Mouse (Mus musculus) right cerebral cortex, postnatal 14 days (tissue): Measurements from ENCODE around the gene Pde4d.

Source experiments
- DNase-seq: peaks from one replicate; pipeline ENCODE4 v3.0.0; 2022

Gene Pde4d

DNA sequence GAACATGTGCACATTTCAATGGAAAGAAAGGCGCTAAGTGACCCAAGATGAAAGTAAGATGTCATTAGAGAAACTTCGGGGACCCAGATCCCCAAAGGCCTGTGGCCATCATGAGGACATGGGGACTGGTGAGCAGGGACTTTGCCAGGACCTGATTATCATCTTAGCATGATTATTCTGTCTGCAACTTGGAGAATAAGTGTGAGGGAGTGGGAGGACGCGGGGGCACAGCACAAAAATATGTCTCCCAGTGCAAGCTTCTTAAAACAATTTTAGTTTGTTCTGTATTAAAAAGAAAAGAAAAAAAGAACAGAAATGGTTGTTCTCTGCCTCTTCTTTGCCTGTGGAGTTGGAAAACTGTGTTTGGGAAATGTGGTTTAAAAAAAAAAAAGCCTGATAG, 1279.9 kb downstream of the Pde4d start:
- DNase-seq = no peak

DNA sequence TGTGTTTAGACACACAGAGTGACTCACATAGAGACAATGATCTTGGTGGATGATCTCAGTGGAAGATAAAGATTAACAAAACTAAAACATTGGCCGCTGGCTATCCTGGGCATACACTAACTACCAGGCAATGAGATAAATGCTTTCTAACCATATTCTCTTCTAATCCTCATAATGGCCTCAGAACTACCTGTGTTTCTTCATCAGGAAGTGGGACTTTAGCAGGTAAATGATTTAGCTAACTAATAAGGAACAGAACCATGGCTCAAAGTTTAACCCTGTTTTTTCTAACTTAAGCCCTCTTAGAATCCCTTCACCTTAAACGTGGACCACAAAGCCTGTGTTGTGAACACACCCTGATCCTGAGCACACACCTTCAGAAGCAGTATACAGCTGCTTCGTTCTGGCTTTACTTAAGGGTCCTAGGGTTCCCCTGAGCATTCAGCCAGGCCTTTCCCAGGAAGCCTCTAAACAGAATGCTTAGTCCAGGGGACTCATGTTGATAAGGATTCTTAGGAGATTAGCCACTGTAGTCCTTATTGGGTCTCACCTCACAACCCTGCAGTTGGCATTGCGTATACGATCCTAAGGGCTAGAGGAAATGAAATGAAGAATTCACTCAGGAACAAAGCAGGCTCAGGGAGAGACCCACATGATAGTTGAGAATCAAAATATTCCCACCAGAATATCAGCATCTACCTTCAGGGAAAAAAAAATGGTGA, 1283.1 kb downstream of the Pde4d start:
- DNase-seq = no peak

DNA sequence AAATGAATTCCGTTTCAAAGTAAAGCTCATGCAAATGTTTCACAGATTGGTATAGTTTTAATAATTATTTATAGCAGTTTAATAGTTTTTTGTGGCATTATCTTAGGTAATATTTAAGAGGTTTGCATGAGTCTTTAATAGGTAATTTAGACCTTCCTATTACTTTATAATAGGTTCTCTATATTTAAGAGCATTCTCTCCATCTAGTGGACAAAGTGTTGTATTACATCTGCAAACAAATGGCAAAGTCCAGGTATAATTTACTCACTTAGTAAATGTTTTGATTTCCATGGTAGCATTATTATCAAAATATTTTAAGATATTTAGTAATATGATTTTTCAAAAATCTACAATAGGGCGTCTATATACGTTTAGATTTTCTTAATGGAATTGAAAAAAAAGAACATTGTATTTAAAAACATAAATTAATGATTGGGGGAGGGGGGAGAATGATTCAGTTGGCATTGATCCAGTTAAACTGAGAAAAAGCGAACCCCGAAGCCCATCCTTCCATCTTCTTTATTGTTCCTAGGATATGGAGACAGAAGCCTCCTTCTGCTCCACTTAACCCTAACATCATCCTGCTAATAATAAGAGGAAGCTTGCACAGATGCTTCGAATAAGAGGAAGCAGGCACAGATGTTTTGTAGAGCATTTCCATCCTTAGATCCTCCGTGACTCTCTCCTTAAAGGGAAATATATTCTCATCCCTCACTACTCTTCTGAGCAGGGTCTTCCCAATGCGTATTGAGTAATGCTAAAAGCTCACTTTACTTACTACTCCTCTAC, 1286.7 kb downstream of the Pde4d start:
- no peak for DNase-seq

DNA sequence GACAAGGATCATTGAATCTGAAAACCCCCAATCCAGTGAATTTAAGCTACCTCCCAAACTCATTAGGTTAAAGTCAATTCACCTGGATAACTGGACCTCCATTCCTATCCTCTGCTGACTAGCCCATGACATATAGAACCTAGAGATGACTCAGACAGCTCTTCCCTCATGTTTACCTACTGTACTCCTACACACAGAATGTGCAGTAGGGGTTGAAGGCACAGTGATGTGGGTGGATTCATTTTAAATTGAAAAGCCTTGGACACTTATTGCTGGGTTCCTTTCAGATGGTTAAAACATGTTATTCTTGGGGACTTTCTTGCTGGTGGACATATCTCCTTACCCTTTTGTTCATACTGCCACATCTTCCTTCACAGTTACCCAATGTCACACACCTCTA, 1296.7 kb downstream of the Pde4d start:
- DNase-seq = no peak

DNA sequence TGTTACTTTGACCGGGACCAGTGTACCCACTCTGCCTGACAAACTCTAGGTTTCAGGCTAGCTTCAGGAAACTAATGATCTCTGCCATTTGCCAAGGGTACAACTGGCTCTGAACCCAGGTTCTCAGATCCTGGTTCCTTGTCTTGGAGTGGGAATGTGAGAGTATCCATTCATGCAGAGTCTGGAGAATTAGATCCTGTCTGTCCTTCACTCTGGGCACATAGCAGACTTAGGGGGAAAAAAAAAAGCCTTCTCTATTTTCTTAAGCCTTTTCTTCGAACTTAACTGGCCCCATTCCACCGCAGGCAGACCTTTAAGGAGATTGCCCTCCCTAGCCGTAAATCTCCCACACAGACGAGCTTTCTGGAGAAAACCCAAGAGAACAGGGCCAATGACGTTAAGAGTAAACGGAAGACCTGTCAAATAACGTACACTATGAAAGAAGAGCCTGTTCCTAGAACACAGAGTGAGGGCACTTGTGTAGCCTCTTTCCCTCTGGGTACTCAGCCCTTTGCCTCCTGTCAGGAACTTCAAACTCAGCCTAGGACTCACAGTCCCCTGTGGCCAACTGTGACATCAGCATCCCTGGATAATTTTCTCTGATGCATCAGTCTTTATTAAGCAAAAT, 1302.6 kb downstream of the Pde4d start:
- no peak for DNase-seq

DNA sequence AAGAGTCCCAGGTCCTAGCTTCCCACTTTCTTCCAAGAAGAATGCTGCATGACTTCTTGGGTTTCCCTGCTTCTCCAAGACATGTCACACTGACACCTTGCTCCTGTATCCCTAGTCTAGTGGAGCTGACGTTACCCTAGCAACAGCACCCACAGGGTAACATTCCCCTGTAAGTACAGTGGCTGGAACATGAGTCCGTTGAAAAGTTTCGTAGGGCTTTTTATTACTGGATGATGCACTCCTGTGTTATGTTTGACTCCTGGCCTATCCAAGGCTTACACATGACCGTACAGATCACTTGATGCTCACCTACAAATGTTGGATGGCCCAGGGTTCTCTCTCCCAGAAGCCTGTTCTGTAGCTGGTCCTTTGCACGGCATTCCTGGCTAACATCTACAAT, 1307.1 kb downstream of the Pde4d start:
- DNase-seq = no peak

DNA sequence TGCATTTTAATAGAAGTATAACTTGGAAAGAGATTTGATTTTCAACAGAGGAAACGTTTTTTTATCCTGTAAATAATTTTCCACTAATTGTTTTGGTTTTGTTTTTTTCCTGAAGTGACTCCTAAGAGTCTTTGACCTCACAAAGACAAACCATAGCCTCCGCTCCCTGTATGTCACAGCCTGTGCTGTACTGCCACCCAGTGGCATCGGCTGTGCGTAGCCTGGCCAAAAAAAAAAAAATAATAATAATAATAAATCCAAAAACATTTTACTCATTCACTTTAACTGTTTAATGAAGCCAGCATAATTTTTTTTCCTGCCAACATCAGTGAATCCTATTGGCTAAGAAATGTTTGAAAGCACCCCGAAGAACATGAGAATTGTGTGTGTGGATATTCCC, 1309.5 kb downstream of the Pde4d start:
- DNase-seq = no peak

DNA sequence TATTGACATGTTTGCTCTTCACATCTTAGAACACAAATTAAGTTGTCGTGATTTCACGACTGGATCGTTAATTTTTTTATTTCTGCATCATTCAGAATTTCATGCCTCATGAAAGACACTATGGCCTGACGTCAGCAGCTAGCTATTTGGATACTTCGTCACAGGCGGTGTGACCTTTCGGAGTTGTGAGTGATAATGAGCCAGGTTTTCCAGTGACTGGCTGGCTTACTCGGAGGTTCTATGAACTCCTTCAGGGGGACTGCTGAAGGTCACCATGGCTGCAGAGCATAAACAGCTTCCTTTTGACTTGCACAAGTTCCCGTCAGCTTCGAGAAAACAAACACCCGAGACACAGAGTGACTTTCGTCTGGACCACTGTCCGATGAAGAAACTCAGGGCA, 1311.3 kb downstream of the Pde4d start:
- no peak for DNase-seq

DNA sequence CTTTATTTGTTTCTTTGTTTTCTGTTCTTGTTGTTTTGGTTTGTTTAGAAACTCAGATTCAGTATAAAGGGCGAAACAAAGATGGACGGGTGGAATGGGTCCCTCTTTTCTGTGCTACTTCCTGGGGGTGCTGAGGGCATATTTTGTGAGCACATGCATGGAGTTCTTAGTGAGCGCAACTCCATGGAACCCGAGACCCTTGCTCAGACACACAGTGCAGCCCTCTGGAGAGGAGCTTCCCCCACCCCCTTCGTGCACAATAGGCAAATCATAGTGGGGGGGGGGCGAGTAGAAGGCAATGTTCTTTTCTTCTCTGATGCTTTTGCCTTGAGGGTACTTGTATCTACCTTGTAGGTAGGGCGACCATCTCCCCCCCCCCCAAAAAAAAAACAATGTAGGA, 1325.0 kb downstream of the Pde4d start:
- DNase-seq = no peak

DNA sequence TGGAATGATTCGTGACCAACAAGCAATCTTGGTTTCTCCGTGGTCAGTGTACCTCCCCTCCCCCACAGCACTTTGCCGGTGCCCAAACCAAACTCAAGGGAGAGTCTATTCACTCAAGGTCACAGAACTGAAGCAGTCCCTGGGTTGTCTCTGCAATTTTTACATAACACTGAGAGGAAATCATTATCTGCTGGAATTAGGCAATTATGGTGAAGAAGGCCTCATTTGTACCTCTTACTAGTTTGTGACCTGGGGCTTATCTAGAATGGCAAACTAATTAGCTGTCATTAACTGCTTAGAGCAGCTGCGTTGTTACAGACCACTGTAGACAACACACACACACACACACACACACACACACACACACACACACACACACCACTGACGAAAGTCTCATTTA, 1325.4 kb downstream of the Pde4d start:
- no peak for DNase-seq

DNA sequence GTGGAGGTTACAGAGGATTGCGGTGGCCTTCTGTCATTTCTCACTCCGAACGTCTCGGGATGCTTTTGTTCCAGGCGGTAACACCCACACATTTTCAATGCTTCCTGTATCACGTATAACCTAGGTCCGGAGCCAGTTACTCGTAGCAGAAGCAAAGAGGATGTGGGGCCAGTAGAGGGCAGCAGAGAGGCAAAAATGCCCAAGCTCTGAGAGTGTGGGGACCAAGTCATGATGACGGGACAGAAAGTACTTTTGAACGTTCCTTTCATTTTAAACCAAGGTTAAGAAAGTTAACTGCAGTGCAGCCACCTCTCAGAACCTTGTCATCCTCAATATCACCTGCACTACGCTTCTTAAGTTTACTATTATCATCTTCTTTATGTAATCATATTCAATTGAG, 1326.4 kb downstream of the Pde4d start:
- peak; percentile 82 for DNase-seq

DNA sequence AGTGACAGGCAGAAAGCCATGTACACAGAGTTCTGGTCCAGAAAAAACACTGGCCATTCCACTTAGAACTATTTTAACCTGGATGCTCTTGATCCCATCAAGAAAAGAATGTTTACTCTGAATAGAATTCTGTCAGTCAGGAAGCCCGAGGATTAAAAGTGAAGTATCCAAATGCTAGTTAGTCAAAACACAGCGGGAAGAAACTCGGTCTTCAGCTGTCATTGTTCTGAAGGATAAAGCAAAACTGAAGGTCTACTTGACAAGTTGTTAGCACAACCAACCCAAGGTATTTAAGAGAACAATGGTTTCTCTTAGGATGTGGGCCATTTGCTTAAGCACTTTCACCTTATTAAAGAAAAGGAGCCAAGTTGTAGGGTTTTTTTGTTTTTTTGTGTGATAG, 1327.2 kb downstream of the Pde4d start:
- DNase-seq = no peak

DNA sequence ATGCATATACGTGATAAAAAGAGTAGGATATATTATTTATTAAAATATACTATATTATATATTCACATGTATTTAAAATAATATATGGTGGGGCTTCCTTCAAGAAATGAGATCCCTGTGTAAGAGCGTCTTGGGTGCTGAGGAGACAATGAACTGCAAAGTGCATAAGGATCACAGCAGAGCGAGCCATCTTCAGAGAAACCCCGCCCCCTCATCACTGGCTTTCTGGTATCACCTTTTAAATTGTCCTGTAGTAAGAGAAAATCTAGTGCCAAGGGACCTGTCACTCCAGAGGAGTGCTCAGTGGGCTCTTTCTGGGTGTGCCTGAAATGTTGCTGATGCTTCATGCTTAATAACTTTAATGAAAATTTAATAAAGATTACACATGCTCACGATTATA, 1327.7 kb downstream of the Pde4d start:
- no peak for DNase-seq

DNA sequence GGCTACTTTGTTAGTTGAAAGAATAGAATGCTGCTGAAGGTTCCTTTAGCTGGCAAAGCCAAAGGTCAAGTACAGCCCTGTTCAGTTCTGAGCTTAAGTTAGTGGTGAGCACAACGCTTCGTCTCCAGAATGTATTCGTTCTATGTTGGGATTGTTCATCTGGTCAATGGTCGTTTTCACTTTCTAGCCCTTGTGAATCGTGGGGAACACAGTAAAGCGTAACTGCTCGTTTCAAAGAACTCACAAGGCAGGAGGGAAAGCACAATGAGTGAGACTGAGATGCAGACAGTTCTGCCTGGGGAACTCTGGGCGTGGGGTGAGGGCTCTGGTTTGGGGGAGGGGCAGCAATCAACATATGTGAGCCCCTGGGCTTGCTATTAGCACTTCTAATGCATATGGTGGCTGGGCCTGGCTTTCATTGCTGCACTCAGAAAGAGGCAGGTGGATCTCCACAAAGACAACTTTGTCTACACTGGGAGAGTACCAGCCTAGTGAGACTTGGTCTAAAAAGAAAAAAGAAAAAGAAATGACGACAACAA, 1328.6 kb downstream of the Pde4d start:
- no peak for DNase-seq

DNA sequence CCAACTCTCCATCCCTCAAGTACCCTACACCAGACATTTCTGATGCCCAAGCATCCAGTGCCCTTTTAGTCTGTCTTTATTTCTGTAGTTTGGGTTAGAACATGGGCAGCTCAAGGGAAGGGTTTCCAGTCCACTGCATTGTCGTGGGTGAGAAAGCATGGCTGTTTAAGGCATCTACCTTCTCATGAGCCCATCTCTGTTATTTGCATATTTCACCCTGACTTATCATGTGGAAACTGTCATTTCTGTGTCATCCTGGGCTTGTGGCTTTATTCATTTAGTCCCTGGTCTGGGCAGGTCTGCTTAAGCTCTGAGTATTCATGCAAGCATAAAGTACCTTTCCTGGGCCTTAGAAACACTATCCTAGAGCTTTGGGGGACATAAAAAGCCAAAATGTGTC, 1331.7 kb downstream of the Pde4d start:
- DNase-seq = no peak

DNA sequence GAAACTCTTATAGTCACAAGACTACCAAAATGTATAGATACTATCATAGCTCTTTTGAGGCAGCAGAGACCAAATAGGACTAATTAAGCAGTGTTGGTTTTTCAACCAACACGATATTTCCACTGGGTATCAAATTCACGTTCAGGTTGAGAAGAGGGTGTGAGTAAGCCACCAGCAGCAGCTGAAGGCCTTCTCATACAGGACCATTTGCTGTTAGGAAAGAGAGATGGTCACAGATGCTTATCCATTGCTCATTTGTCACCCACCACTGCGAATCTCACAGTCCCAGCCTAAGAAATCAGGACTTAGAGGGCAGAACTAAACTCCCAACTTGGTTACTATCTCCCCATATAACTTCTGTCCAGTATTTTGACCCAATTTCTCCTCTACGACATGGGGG, 1338.9 kb downstream of the Pde4d start:
- no peak for DNase-seq

DNA sequence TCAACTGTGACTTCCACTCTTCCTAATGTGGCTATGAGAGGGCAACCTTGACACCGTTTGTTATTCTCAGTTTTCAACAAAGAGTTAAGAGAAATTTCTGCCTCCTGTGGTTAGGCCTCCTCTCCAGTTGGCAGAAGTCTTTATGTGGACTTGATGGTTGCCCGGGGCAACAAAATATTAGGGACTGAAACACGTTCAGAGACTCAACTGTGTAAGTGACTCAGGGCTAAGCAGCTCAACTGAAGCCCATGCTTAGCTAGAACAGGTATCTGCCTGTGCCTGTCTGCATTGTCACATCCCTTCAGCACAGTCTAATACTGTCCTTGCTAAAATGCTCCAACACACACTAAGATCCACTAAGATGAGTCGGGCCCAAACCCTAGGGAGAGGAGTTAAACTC, 1339.4 kb downstream of the Pde4d start:
- DNase-seq = no peak

DNA sequence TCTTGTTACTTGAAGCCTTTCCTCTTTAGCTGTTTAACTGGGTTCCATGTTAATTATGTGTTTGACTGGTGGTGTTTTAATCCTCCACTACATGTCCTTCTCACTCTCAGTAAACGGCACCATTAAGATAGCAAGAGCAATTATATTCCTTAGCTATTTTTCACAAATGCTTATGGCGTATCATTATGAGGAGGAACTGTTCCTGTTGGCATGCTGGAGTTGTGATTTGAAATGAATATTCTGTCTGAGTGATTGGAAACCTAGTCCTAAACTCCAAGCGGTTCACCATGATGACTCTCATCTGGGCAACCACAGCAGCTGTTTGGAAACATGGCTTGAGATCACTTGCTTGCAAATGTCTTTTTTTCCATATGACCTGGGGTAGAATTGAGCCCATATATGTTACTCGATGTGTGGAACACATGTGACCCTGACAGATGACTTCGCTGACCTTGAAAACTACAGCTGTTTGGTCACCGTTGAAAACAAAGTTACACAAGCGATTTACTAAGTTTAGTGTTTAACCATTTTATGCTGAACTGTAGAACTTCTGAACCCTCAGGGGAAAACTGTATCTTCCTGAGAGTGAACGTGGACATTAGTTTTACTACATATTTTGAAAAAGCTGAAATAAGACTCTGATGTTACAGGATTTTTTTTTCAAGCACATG, 1340.4 kb downstream of the Pde4d start:
- no peak for DNase-seq

DNA sequence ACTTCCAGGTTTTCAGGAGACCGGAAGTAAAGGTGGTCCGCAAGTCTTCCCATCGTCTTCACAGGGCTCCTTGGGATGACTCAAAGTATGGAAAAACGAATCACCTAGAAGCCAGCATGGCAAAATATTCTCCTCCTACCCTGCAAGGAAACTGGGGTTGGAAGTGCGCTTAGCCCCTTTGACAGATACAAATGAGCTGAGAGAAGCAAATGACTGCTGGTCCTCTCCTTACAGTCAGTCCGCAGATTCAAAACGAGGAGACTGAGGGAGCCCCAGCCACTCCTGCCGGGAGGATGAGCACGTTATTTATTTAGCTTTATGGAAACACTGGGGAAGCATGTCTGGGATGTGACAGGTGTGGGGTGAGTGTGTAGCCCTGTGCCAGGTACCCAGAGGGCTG, 1344.2 kb downstream of the Pde4d start:
- DNase-seq = no peak

DNA sequence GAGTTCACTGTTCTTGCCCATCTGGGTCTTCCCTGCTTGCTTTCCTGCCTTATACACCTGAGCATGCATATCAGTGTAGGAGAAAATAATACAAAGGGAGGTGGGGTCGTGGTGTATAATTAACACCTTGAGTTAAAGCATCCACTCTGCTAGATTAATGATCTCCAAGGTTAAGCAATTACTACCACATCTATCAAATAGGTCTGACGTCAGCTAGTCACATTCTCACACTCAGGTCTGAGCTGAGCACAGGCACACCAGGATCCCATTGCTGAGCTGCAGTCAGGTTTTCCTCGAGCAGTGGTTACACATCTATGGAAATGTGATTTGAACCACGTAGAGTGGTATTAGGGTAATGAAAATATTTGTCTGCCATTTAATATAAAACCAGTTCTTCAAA, 1348.9 kb downstream of the Pde4d start:
- no peak for DNase-seq

DNA sequence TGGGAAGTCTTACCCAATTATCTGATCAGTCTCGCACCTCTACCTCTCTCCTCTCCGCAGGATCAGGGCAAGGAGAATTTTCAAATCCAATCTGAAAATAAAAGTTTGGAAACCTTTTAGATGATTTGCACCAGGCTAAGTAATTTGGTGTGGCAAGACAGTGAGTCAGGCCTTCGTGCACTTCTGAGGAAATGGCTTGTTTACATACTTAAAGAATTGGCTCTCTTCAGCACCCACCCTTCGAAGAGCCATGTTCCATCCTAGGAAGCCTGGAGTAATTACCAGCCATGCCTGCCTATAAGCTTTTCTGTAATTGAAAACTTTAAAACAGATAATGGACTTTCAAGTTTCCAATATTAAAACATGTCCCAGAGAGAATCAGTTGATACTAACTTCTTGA, 1352.5 kb downstream of the Pde4d start:
- no peak for DNase-seq

DNA sequence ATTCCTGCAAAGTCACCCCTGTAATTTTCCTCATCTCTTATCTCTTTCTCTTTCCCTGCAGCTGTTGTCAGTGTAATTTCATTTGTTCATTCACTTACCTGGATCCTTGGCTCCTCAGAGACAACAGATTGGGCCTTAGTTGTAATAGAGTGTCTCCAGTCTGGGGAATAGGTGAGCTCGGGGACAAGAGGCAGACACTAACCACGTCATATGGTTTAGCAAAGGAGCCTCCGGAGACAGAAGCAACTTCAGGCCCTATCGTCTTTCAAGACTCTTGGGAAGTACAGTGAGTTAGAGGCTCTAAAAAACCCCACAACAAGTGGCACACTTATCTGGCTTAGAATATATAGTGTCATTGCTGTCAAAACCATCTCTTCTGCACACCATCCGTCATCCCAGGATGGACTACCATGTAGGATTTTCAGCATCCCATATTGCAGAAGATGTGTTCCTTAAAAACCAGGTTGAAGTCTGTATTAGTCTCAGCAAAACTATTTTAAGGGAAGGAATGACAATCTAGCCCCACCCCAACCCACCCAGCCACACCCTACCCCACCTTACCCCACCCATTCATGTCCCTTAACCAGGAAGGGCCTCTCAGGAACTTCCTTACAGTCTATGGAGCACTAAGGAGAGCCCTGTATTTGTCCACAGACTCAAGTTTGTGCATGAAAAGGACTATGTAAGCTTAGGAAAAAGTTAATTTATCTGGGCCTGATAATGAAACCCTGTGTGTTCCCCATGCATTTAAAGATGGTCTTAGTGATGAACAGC, 1356.6 kb downstream of the Pde4d start:
- no peak for DNase-seq

DNA sequence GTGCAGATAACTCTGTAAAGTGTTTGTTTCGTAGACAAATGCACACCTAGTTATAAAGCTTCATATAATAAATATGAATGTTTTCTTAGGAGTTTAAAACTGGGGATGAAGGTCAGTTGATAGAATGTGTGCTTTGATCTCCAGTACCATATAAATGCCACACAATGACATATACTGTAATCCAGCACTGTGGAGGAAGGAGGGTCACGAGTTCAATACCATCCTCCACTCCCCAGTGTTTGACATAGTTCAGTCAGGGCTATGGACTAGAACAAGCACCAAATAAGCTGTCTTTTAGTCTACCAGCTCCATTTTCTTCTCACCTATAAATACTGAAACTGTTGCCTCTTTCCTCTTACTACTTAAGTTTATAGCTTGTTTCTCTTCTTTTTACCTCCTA, 1357.3 kb downstream of the Pde4d start:
- DNase-seq = no peak
